Mouse (Mus musculus) G1E (cell line): ENCODE data around the gene Hoxc10. TPM values are rescaled to one million over a fixed set of nuclear protein-coding genes. Genes with fewer than 3 reads are reported as not detected.

Source experiments
- ATAC-seq: 2 replicates; pipeline ENCODE4 v1.8.0; 2016; ENCODE audit warnings: mild to moderate bottlenecking; ENCODE audit not compliant: insufficient number of reproducible peaks, poor library complexity, low FRiP score, severe bottlenecking; ENCODE audit errors: extremely low read depth
- DNase-seq: peaks from one replicate; pipeline ENCODE4 v3.0.0; 2012; ENCODE audit warnings: low spot score
- H3K27me3 ChIP-seq: 2 replicates; pipeline ENCODE4 v1.6.1; 2012; ENCODE audit warnings: mild to moderate bottlenecking, low read length, inconsistent platforms; ENCODE audit not compliant: insufficient read depth
- H3K36me3 ChIP-seq: replicated peaks from 2 replicates; pipeline ENCODE3; 2012; ENCODE audit warnings: mild to moderate bottlenecking, inconsistent platforms
- H3K4me1 ChIP-seq: 2 replicates; pipeline ENCODE4 v1.6.1; 2012; ENCODE audit warnings: low read depth, low read length, inconsistent platforms, mixed read lengths; ENCODE audit not compliant: insufficient read depth
- H3K4me3 ChIP-seq: 2 replicates; pipeline ENCODE4 v1.5.1; 2012; ENCODE audit warnings: low read depth, mild to moderate bottlenecking, inconsistent platforms, low read length, moderate library complexity, mixed read lengths
- H3K9me3 ChIP-seq: replicated peaks from 2 replicates; pipeline ENCODE4 v1.6.1; 2012; ENCODE audit warnings: inconsistent platforms
- CTCF ChIP-seq: IDR thresholded peaks from 2 replicates; pipeline ENCODE4 v1.5.1; 2012; ENCODE audit warnings: low read depth, low read length, inconsistent platforms, mixed read lengths
- GATA1 ChIP-seq: IDR thresholded peaks from 2 replicates; pipeline ENCODE4 v1.6.1; 2012; ENCODE audit warnings: borderline replicate concordance, low read length, inconsistent platforms, mixed read lengths
- GATA2 ChIP-seq: IDR thresholded peaks from 2 replicates; pipeline ENCODE4 v1.6.1; 2012; ENCODE audit warnings: low read depth, low read length, inconsistent platforms, borderline replicate concordance
- POLR2AphosphoS5 ChIP-seq: IDR thresholded peaks from 2 replicates; pipeline ENCODE4 v1.6.1; 2012; ENCODE audit warnings: low read depth, low read length, inconsistent platforms; ENCODE audit not compliant: insufficient replicate concordance
- TAL1 ChIP-seq: conservative IDR thresholded peaks from 2 replicates; pipeline ENCODE4 v1.6.1; 2012; ENCODE audit warnings: low read depth, low read length, inconsistent platforms, mixed read lengths
- polyA plus RNA-seq: library from polyadenylated mRNA; stranded (reverse); fragments of >175 nt; gene quantifications from 2 replicates; pipeline ENCODE4 v1.2.3, GENCODE M21; 2012
- total RNA-seq, 2 experiments: library from RNA; stranded (forward) in 1 of 2; stranded (reverse) in 1 of 2; fragments of 200-1000 nt in 1 of 2; fragments of >200 nt in 1 of 2; fragmentation: Nextera tagmentation in 1 of 2; gene quantifications; 2 replicates each; pipeline ENCODE4 v1.2.3; 2014 to 2017

Gene Hoxc10
- total and polyA plus RNA-seq, 3 experiments, result 0.16 to 0.60 (median 0.16) TPM

DNA sequence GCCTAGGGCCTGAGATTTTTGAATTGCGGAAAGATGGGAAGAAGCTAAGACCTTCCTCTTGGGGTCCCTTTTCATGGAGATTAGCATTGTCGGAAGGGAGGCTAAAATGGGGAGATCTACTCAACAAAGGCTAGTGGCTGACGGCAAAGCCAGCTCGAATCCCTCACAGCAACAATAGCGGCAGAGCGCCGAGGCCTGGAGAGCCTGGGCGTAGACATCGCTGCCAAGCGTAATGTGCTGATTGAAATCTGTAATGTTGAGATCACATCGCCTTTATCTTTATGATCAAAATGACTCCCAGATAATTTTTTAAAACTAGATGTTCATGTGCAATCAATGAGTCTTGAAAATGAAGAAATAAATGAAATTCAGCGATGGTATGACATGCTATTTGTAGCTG, 32.2 kb upstream of the Hoxc10 start:
- TF ChIP-seq GATA2 (no peak), GATA1 (no peak), POLR2AphosphoS5 (no peak), TAL1 (no peak), CTCF (no peak)
- no peak for DNase-seq
- no peak overlapping the region for H3K4me3 ChIP-seq
- peaks cover 6% of the 10 kb centered on the region for H3K9me3 ChIP-seq
- peaks cover 4% of the 10 kb centered on the region for H3K4me1 ChIP-seq
- peaks cover 87% of the 10 kb centered on the region for H3K27me3 ChIP-seq
- no peaks in the 10 kb centered on the region for H3K36me3 ChIP-seq
- ATAC-seq, result no peak

DNA sequence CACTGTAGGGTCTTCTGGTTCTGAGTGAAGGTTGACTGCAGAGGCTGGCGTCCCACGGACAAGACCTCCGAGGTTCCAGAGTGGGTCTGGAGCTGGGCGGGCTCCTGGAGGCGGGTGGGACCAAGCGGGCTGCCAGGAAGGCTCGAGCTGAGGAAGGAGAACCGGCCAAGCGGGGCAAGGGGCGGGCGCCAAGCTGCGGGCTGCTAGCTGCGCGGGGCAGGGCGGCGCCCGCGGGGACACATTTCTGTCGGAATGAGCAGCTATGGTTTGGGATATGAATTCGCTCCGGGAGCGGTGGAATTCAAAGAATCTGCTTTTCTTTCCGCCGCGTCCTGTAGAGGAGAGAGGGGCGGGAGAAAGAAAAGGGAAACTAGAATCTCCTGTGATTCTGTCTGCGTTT, 31.7 kb upstream of the Hoxc10 start:
- ATAC-seq (no peak), DNase-seq (no peak)
- Histone ChIP-seq H3K27me3 (peaks cover 89% of the 10 kb centered on the region), H3K36me3 (no peaks in the 10 kb centered on the region), H3K9me3 (peaks cover 6% of the 10 kb centered on the region), H3K4me3 (no peak overlapping the region), H3K4me1 (peaks cover 4% of the 10 kb centered on the region)
- TF ChIP-seq POLR2AphosphoS5, result no peak
- no peak for TF ChIP-seq GATA1
- no peak for TF ChIP-seq GATA2
- no peak for TF ChIP-seq CTCF
- no peak for TF ChIP-seq TAL1

DNA sequence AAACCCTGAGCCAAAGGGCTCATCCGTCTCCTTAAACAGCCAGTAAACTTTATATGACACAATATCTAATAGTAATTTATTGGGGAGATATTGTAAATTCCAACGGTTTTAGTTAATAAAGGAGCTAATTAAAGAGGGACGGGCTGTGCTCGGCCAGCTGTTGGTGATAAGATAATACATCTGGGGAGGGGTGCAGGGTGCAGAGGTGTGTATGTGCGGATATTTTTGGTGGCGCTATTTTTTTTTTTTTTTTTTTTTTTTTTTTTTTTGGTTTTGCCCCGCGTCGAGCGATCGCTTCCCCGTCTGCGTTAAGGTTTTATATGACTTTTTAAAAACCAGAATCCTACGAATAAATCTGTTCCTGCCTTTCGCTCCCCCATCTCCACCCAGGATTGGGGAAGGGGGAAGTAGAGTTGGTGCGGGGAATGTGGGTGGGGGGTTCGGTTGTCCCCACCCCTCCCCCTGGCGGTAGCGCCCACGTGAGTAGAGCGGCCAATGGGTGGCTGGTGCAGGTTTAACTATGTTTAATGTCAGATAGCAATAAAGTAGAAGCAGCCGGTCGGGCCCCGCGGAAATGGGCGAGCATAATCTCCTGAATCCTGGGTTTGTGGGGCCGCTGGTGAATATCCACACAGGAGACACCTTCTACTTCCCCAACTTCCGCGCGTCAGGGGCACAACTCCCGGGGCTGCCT, 30.2 kb upstream of the Hoxc10 start, which contains the start of gene Hoxc12:
TSS of gene Hoxc12 (plus strand) at position 479 of the 694 bp plus-strand sequence.
- peak within 1 kb of the TSS; percentile 44; the same call in 1 of the 2 replicates for H3K4me3 ChIP-seq
- TF ChIP-seq GATA1 (no peak), TAL1 (no peak), POLR2AphosphoS5 (no peak), GATA2 (no peak), CTCF (no peak)
- peaks cover 4% of the 10 kb centered on the region for H3K4me1 ChIP-seq
- DNase-seq (no peak), ATAC-seq (no peak)
- H3K36me3 ChIP-seq, result no peaks in the 10 kb centered on the region
- peaks cover 6% of the 10 kb centered on the region for H3K9me3 ChIP-seq
- peaks cover 86% of the 10 kb centered on the region for H3K27me3 ChIP-seq

DNA sequence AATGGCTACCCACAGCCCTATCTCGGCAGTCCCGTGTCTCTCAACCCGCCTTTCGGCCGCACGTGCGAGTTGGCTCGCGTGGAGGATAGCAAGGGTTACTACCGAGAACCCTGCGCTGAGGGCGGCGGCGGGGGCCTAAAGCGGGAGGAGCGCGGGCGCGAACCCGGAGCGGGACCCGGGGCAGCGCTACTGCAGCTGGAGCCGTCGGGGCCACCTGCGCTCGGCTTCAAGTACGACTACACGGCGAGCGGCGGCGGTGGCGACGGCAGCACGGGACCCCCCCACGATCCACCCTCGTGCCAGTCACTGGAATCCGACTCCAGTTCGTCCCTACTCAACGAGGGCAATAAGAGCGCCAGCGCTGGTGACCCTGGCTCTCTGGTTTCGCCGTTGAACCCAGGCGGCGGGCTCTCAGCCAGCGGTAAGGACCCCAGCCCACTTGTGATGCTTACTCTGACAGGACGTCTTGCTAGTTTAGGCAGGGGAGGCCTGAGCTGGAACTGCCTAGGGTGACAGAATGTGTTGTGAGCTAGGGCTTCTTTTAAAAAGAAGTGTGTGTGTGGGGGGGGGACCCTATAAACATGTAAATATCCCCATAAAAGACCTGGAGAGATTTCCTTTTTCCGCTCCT, 29.4 kb upstream of the Hoxc10 start:
- Histone ChIP-seq H3K27me3 (peaks cover 86% of the 10 kb centered on the region), H3K4me3 (peak overlapping the region; percentile 44; the same call in 1 of the 2 replicates), H3K36me3 (no peaks in the 10 kb centered on the region), H3K9me3 (peaks cover 6% of the 10 kb centered on the region), H3K4me1 (peaks cover 4% of the 10 kb centered on the region)
- TF ChIP-seq POLR2AphosphoS5, result no peak
- no peak for TF ChIP-seq GATA1
- no peak for TF ChIP-seq GATA2
- TF ChIP-seq TAL1, result no peak
- no peak for TF ChIP-seq CTCF
- DNase-seq (no peak), ATAC-seq (no peak)

DNA sequence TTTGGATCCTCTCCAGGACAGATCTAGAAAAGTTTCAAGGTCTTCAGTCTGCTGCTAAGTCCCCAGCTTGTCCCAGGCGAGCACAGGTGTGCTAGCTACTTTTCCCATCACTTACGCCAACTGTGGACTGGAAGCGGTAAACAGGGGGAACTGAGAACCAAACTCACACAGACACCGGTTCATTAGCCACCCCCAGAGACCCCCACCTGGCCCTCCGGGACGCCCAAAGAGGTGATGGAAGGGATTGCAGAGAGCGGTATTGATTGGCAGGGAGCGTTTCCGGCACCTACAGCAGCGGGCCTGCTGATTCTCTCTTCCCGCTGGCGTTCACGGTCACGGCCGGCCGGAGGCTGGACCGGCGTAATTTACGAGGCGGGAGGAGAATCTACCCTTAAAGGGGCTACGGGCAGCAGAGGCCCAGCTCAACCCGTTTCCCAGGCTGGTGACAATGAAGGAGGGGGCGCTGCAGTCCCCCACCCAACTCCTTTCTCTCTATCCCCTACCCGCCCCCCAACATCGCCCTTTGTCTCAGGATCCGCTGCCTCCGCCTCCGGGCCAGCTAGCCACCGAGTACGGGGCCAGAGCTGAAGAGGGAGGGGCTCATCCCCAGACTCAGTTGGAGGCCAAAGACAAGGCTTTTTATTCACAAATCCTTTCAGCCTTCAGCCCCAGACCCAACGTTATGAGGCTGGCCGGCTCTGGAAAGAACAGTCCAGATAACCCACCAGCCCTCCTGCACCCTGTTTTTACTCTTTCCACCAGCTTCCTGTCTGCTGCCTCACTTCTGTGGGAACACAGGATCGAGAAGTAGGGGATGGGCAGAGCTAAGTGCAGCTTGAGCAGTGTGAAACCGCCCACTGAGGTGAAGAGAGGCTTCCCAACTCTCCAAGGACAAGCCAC, 27.1 kb upstream of the Hoxc10 start:
- Histone ChIP-seq H3K4me3 (no peak overlapping the region), H3K9me3 (peaks cover 6% of the 10 kb centered on the region), H3K27me3 (peaks cover 80% of the 10 kb centered on the region), H3K4me1 (peaks cover 15% of the 10 kb centered on the region), H3K36me3 (no peaks in the 10 kb centered on the region)
- TF ChIP-seq CTCF, result no peak
- TF ChIP-seq GATA1, result no peak
- TF ChIP-seq POLR2AphosphoS5, result no peak
- TF ChIP-seq GATA2, result no peak
- DNase-seq (no peak), ATAC-seq (no peak)

DNA sequence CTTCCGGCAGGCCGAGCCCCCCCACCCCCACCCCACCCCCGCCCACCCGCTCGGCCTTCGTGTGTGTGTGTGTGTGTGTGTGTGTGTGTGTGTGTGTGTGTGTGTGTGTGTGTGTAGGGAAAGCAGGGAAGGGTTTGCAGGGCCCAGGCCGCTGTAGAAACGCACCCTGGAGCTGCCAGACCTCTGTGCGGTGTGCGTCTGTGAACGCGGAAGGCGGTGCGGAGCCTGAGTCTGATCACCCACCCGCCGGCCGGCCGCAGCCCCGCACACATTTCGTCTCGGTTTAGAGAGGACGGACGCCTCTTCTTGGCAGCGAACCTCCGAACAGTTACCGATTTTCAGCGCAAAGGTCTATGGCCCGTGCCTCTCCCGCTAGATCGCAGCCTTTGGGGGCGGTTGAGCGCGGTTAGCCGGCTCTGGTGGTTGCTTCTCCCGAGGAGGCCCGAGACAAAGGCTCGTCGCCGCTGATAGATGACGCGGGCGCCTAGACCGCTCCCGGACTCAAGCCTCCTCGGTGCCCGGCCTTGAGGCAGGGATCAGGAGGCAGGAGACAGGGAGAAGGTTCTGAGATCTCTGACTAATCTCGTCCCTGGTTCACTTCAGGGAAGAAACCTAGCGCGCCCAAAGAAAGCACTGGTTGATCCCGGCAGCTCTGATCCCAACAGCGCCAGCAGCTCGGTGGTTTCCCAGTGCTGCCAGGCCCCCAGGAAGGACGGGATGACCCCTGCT, 23.7 kb upstream of the Hoxc10 start:
- H3K4me1 ChIP-seq, result peaks cover 28% of the 10 kb centered on the region
- H3K4me3 ChIP-seq, result peak overlapping the region; percentile 66
- H3K9me3 ChIP-seq, result no peaks in the 10 kb centered on the region; the same call in 1 of the 2 replicates
- DNase-seq (no peak), ATAC-seq (no peak)
- H3K36me3 ChIP-seq, result no peaks in the 10 kb centered on the region
- peaks cover 70% of the 10 kb centered on the region for H3K27me3 ChIP-seq
- TF ChIP-seq GATA1 (no peak), TAL1 (no peak), POLR2AphosphoS5 (no peak)
